Mouse (Mus musculus): ENCODE results near the gene Ruvbl1.

DNA sequence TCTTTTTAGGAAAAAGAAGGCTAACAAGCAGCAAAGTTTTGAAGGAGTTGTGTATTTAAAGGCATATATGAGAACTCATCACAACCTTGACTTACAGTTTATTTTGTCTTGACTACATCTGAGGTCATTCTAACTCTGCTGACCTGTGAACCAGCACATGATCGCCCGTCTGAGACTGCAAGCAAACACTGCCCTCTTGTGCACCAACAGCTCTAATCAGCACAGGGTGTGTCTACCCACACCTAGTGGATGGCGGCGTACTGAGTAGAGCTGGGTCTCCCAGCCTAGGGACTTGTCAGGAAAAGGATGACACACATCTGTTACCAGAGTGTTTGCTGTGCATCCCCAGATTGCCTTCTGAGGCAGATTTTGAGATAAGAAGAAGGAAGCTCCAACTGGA, 34.0 kb upstream of the Ruvbl1 start:
- TF ChIP-seq CTCF (IDR thresholded peaks at IDR 0.05) (peak; percentile 81), POLR2A (IDR thresholded peaks at IDR 0.05; ENCODE audit: insufficient read depth, low read depth, low read length) (no peak), EP300 (IDR thresholded peaks at IDR 0.05; ENCODE audit: insufficient read depth, low read depth, low read length) (peak; percentile 83; the same call in 1 of the 2 replicates)
